Mouse (Mus musculus): ENCODE measurements around the gene Gm17387. TPM values are rescaled to one million over a fixed set of nuclear protein-coding genes. Genes with fewer than 3 reads are reported as not detected.

The Gm17387 gene
- not detected in 2 replicates for polyA plus RNA-seq (2015; fragmentation: Nextera tagmentation; extraction: Ambion mirVana)

GRCm38 (mm10) chr7:141028831-141029230 lies at the start of gene Gm17387:
Gene Gm17387, plus strand, starts transcription at chr7:141029131.

GRCm38 (mm10) chr7:141010593-141010992 lies 18.3 kb upstream of the Gm17387 start, which contains the start of gene Ifitm3:
Gene Ifitm3, minus strand, starts transcription at chr7:141010770.

DNA sequence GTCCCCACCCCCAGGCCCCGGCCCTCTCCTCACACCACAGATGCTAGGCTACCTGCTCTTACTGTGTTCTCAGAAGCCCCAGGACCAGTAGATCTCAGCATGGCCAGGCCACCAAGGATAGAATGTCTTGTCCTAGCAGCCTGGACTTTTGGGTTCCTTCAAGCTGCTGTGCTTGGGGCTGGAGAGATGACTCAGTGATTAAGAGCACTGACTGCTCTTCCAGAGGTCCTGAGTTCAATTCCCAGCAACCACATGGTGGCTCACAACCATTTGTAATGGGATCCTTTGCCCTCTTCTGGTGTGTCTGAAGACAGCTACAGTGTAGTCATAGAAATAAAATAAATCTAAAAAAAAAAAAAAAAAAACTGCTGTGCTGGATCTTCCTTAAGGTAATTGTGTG lies 11.1 kb upstream of the Gm17387 start, which contains the start of gene Ifitm6:
Gene Ifitm6 (minus strand): TSS at position 101 of the 400 bp plus-strand sequence.

GRCm38 (mm10) chr7:141060426-141061242 lies 31.7 kb downstream of the Gm17387 start, which contains the start of gene B4galnt4:
Gene B4galnt4, plus strand, starts transcription at chr7:141061104.

GRCm38 (mm10) chr7:141077841-141078240 lies 48.9 kb downstream of the Gm17387 start, which contains the start of gene Pkp3:
Gene Pkp3, plus strand, starts transcription at chr7:141078218.

Other genes starting within 250 kb of the Gm17387 start
- 0.21 TPM in 1 of 2 replicates, not detected in the other for gene Syce1, start 241.3 kb upstream of the Gm17387 start, polyA plus RNA-seq (2015; fragmentation: Nextera tagmentation; extraction: Ambion mirVana)
- gene Zfp941, start 207.0 kb upstream of the Gm17387 start, polyA plus RNA-seq (2015; fragmentation: Nextera tagmentation; extraction: Ambion mirVana), result 0.11 and 0.14 TPM in 2 replicates
- 5.0 TPM in 1 of 2 replicates, not detected in the other for gene Urah, start 194.1 kb upstream of the Gm17387 start, polyA plus RNA-seq (2015; fragmentation: Nextera tagmentation; extraction: Ambion mirVana)
- gene Scgb1c1, start 183.6 kb upstream of the Gm17387 start, polyA plus RNA-seq (2015; fragmentation: Nextera tagmentation; extraction: Ambion mirVana), result not detected in 2 replicates
- gene Odf3, start 181.3 kb upstream of the Gm17387 start, polyA plus RNA-seq (2015; fragmentation: Nextera tagmentation; extraction: Ambion mirVana), result not detected in 2 replicates
- not detected in 2 replicates for gene Gm45785, start 172.8 kb upstream of the Gm17387 start, polyA plus RNA-seq (2015; fragmentation: Nextera tagmentation; extraction: Ambion mirVana)
- gene Ric8a, start 172.2 kb upstream of the Gm17387 start, polyA plus RNA-seq (2015; fragmentation: Nextera tagmentation; extraction: Ambion mirVana), result 40.2 and 42.3 TPM in 2 replicates
- gene Bet1l, start 171.6 kb upstream of the Gm17387 start, polyA plus RNA-seq (2015; fragmentation: Nextera tagmentation; extraction: Ambion mirVana), result 35.0 and 37.4 TPM in 2 replicates
- 170 and 182 TPM in 2 replicates for gene Psmd13, start 147.2 kb upstream of the Gm17387 start, polyA plus RNA-seq (2015; fragmentation: Nextera tagmentation; extraction: Ambion mirVana)
- gene Sirt3, start 146.8 kb upstream of the Gm17387 start, polyA plus RNA-seq (2015; fragmentation: Nextera tagmentation; extraction: Ambion mirVana), result 28.6 and 32.3 TPM in 2 replicates
- 998 and 1,212 TPM in 2 replicates for gene Cox8b, start 128.7 kb upstream of the Gm17387 start, polyA plus RNA-seq (2015; fragmentation: Nextera tagmentation; extraction: Ambion mirVana)
- 0.02 and 0.06 TPM in 2 replicates for gene Nlrp6, start 108.2 kb upstream of the Gm17387 start, polyA plus RNA-seq (2015; fragmentation: Nextera tagmentation; extraction: Ambion mirVana)
- gene Pgghg, start 87.7 kb upstream of the Gm17387 start, polyA plus RNA-seq (2015; fragmentation: Nextera tagmentation; extraction: Ambion mirVana), result 8.7 and 9.2 TPM in 2 replicates
- gene Ifitm5, start 78.8 kb upstream of the Gm17387 start, polyA plus RNA-seq (2015; fragmentation: Nextera tagmentation; extraction: Ambion mirVana), result 1.2 and 2.4 TPM in 2 replicates
- gene Gm45717, start 73.2 kb upstream of the Gm17387 start, polyA plus RNA-seq (2015; fragmentation: Nextera tagmentation; extraction: Ambion mirVana), result not detected in 2 replicates
- gene Ifitm2, start 73.1 kb upstream of the Gm17387 start, polyA plus RNA-seq (2015; fragmentation: Nextera tagmentation; extraction: Ambion mirVana), result 680 and 694 TPM in 2 replicates
- 12.1 and 16.9 TPM in 2 replicates for gene Ifitm1, start 61.9 kb upstream of the Gm17387 start, polyA plus RNA-seq (2015; fragmentation: Nextera tagmentation; extraction: Ambion mirVana)
- 250 and 252 TPM in 2 replicates for gene Ifitm3, start 18.4 kb upstream of the Gm17387 start, polyA plus RNA-seq (2015; fragmentation: Nextera tagmentation; extraction: Ambion mirVana)
- gene Ifitm6, start 11.2 kb upstream of the Gm17387 start, polyA plus RNA-seq (2015; fragmentation: Nextera tagmentation; extraction: Ambion mirVana), result 0.56 and 1.0 TPM in 2 replicates
- 0.56 TPM in 1 of 2 replicates, not detected in the other for gene B4galnt4, start 32.0 kb downstream of the Gm17387 start, polyA plus RNA-seq (2015; fragmentation: Nextera tagmentation; extraction: Ambion mirVana)
- gene Pkp3, start 49.1 kb downstream of the Gm17387 start, polyA plus RNA-seq (2015; fragmentation: Nextera tagmentation; extraction: Ambion mirVana), result 0.46 and 4.1 TPM in 2 replicates
- 2.8 and 3.8 TPM in 2 replicates for gene Sigirr, start 71.4 kb downstream of the Gm17387 start, polyA plus RNA-seq (2015; fragmentation: Nextera tagmentation; extraction: Ambion mirVana)
- gene Ano9, start 88.7 kb downstream of the Gm17387 start, polyA plus RNA-seq (2015; fragmentation: Nextera tagmentation; extraction: Ambion mirVana), result 0.93 TPM in 1 of 2 replicates, not detected in the other
- gene Ptdss2, start 93.3 kb downstream of the Gm17387 start, polyA plus RNA-seq (2015; fragmentation: Nextera tagmentation; extraction: Ambion mirVana), result 29.8 and 34.4 TPM in 2 replicates
- gene Rnh1, start 143.7 kb downstream of the Gm17387 start, polyA plus RNA-seq (2015; fragmentation: Nextera tagmentation; extraction: Ambion mirVana), result 80.7 and 92.6 TPM in 2 replicates
- 168 and 179 TPM in 2 replicates for gene Hras, start 164.9 kb downstream of the Gm17387 start, polyA plus RNA-seq (2015; fragmentation: Nextera tagmentation; extraction: Ambion mirVana)
- gene Lrrc56, start 165.0 kb downstream of the Gm17387 start, polyA plus RNA-seq (2015; fragmentation: Nextera tagmentation; extraction: Ambion mirVana), result 2.4 and 3.6 TPM in 2 replicates
- 0.18 TPM in 1 of 2 replicates, not detected in the other for gene Lmntd2, start 184.9 kb downstream of the Gm17387 start, polyA plus RNA-seq (2015; fragmentation: Nextera tagmentation; extraction: Ambion mirVana)
- gene Rassf7, start 186.7 kb downstream of the Gm17387 start, polyA plus RNA-seq (2015; fragmentation: Nextera tagmentation; extraction: Ambion mirVana), result 26.0 and 26.8 TPM in 2 replicates
- 18.7 and 20.2 TPM in 2 replicates for gene Phrf1, start 199.7 kb downstream of the Gm17387 start, polyA plus RNA-seq (2015; fragmentation: Nextera tagmentation; extraction: Ambion mirVana)
- 7.6 and 9.4 TPM in 2 replicates for gene Irf7, start 237.3 kb downstream of the Gm17387 start, polyA plus RNA-seq (2015; fragmentation: Nextera tagmentation; extraction: Ambion mirVana)
- gene Cdhr5, start 247.7 kb downstream of the Gm17387 start, polyA plus RNA-seq (2015; fragmentation: Nextera tagmentation; extraction: Ambion mirVana), result 1.9 and 2.4 TPM in 2 replicates

Measured in skeletal muscle tissue, postnatal 0 days (tissue).